Mouse (Mus musculus) adrenal gland, adult 8-10 months (tissue): Measurements from ENCODE around the gene Qprt. TPM values are rescaled to one million over a fixed set of nuclear protein-coding genes. Genes with fewer than 3 reads are reported as not detected.

Source experiments
- DNase-seq: peaks from one replicate; pipeline ENCODE4 v3.0.0; 2022
- total RNA-seq, 4 experiments: library from RNA; stranded (reverse); gene quantifications; 2 replicates each; pipeline ENCODE4 v1.2.4; 2022

Qprt gene
- total RNA-seq, 4 experiments from 2014 or later: 0.12 to 0.83 (median 0.31) TPM

DNA sequence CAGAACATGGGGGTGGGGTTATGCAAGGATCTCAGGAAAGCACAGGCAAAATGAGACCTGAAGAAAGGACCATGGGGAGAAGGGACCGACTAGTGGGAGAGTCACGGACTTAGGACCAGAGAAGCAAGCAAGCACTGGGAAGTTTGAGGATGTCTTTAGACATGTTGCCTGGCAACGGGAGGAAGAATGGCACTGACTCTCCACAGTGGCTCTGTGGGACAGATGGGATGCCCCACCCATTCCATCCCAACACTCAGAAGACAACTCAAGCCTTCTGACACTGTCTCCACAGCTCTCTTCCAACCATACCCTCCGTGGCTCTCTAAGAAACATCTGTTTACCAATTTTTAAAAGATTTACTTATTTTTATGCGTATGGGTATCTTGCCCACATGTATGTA, 11.1 kb upstream of the Qprt start:
- DNase-seq: no peak

DNA sequence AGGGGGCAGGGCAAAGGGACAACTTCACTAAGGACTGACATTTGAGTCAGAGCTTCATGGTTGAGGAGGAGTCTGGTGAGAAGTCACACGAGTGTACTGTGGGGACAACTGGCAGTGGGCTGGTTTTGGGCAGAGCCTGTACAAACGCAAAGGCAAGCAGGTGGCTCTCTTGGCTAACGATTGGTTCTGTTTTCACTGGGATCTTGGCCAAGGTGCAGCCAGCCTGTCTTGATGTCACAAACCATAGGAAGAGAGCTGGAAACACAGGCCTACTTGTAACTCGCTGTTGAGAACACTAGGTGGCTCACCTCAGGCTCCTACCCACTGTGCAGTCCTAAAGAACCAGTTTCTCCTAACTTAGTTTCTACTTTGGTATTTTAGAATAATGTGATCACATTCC, 7.6 kb upstream of the Qprt start:
- DNase-seq: no peak

DNA sequence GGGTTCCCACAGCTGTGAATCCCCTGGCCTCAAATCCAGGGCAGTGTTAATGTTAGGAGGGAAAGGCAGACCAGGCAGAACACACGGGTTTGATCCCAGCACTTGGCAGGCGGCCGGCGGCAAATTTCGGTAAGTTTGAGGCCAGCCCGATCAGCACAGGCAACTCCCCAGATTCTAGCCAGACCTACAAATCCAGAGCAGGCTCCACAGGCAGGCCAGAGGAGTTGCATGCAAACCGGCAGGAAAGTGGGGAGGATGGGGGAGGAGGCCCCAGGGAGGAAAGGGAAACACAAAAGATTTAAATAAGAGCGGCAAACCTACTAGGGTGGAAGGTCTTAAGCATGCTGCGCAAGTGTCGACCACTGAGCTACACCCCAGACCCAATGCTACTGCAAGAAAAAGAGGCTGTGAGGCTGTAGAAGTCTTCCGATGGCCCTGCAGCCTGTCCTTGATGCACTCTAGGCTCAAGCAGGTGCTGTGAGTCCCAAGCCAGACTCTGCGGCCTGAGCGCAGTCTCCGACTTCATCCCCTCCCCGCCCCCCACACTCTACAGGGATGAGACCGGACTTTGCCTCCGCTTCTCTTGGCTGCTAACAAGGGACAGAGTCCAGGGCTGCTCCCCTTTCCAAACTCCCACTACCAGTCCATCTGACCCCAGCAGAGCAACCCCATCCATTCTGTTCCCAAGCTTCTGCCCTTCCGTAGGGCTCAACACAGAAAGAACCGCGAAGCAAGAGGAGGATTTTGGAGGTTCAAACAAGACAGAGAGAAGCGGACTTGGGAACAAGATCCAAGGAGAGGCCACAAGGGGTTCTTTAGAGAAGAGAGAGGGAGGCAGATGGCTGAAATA, 740 bp downstream of the Qprt start:
- no peak for DNase-seq

DNA sequence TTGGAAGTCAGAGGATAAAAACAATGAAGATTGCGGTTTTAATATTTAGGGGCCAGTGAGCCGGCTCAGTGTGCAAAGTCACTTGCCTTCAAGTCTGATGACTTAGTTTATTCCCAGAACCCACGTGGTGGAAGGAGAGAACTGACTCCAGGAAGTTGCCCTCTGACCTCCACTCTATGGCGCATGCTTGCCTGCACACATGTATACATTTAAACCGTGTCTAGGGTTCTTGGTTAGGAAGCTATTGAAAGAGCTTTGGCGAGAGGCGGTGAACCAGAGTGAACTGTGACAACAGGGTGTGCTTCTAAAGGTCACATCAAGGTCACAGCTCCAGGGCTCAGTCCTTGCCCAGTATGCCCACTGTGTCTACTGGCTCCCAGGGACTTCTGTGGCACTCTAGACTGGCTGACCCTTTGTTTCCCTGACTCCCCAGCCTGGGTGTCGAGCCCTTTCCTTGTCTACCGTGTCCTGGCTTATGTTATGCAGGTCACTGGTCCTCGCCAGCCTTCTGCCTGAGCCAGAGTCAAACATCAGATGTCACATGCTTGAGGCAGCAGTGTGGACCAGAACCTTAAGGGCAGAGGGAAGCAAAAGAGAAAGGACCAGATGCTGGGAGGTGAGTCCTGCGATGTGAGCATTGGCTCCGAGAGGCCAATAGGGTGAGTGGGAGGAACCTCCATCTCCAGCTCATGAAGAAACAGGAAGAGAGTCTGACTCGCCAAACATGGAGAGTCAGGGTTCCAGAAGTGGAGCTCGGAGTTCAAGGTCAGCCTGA, 3.2 kb downstream of the Qprt start:
- no peak for DNase-seq

DNA sequence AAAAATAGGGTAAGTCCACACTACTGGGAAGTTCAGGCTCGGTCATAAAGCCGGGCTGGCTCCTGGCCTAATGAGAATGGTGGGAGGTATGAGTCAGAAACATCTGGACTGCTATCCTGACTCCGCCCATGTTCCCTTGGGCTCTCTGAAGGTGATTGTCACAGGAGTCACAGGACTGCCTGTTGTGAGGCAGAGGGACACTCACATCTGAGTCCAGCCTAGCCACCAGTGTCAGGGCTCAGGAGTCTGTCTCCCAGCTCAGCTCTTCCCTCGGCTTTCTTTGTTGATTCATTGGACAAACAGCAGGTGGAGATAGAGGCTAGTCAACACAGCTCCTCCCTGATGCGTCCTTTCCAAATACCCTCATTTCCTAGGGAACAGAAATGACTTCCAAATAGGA, 4.1 kb downstream of the Qprt start:
- peak; percentile 27 for DNase-seq

DNA sequence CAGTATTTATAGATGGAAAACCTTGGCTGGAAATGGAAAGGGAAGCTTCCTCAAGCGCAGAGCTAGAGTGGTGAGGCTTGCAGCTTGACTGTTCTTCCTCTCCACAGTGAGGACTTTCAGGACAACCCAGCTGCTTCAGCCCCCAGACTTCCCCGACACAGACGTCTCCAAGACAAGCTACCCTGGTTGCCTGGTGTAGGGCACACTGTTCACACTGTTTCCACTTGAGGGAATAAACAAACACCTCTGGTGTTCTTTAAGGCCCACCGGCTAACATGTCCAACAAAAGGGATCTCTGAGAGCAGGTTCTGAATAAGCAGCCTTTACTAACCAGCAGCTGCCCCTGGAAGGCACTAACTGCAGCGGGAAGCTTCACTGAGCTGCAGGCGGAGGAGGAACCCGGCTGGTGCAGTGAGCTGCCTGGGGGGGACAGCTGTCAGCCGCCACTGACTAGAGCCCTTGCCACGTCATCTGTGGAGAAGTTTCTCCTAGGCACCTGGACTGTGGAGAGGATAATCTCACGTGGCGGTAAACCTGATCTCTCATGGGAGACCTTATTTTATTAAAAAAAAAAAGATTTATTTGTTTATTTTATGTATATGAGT, 5.6 kb downstream of the Qprt start:
- no peak for DNase-seq

DNA sequence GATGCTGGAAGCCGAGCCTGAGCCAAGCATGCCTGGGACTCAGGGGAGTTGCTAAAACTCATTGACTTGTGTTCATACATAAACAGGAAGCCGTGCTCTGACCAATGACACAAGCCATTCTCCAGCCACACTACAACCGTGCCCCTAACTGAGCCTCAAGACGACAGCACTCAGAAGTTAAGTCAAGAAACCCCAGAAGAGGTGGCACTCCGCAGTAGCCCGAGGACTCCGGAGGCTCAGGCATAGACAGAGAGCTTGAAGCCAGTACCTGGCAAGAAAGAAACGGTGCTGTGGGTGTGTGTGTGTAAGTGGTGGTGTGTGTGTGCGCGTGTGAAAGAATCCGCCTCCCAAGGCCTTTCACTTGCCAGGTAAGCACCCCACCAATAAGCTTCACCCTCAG, 7.1 kb downstream of the Qprt start:
- DNase-seq: no peak

DNA sequence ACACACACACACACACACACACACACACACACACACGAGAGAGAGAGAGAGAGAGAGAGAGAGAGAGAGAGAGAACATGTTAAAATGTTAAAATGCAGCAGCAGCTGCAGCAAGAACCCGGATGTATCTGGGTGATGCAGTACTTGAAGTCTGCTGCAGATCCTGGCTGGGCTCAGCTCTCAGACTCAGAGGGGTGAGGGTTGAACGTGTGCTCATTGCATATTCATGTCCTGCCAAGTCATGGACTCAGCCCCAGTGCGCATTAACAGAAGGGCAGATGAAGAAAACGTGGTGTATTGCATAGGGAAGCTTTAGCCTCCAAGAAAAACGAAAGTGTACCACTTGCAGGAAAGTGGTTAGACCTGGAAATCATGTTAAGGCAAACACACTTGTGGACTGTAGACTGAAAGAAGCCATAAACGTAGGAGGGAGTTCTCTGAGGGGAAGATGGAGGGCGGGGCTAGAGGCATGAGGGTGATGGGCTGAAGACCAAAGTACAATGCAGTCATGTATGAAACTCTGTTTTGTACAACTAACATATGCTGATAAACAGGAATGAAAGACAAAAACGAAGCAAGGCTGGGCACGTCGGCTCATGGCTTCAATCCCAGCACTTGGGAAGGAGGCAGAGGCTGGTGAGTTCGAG, 8.3 kb downstream of the Qprt start:
- no peak for DNase-seq

DNA sequence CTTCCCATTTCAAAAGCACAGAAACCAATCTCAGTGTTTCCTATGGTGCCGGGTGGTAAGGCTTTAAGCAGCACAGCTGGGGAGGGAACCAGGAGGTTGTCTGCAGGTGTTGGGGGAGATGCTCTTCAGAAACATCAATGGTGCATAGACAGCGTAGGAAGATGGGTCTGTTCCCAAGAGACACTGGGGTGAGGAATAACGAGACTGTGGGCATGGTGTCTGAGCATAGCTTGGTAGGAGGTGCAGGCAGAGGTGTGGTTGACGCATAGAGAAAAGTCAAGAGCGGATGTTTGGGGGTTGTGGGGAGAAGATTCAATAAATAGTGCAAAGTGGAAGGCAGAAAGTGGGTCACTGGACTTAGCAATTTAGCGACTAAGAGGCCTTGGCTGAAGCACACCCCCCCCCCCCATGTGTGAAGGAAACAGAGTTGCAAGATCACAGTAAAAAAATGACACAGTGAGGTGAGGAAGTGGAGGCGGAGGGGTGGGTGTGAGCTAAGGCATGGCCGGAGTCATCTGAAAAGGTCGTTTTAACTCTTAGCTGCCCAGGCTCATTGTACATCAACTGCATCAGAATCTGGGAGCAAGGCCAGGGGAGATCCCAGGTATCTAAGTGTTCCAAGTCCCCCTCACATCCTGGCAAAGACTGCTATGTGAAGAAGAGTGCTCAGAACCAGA, 9.0 kb downstream of the Qprt start:
- DNase-seq: no peak

DNA sequence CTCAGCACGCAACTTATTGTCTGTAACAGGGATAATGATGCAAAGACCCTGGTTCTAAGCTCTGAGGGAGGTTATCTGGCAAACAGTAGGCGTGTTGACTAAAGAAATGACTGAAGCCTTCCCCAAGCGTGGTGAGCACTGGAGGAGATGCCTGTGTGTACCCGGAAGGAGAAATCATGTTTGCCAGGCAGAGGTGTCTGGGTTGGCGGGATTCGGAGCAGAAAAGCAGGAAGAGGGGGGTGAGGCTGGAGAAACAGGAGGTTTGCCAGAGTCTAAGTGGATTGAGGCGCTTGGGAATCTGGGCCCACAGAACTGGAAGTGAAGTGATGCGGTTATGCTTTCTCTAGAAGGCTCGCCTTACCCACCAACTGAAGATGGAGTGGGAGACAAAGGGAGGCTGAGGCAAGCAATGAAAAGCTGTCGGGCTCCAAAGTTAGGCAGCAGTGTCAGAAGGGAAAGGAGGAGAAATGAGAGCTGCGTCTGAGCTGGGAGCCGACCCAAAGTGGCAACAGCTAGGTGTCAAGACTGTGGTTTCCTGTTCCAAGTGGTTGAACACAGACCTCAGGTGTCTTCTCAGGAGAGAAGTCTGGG, 9.7 kb downstream of the Qprt start:
- DNase-seq: no peak

DNA sequence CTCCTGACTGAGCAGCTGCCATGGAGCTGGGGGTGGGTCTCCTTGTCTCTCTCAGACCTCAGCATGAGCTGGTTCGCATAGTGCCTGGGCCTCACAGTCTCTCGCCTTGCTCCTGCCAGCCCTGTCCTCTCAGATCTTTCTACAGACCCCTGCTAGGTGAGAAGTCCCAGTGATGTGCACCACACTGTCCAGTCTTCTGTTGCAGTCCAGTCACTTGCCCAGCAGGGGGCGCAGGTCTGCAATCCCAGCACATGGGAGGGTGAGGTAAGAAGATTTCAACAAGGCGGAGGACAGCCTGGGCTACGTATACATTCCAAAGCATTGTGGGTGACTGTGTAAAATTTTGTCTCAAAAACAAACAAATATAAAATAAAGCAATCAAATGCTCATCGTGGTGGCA, 10.6 kb downstream of the Qprt start:
- DNase-seq: no peak

DNA sequence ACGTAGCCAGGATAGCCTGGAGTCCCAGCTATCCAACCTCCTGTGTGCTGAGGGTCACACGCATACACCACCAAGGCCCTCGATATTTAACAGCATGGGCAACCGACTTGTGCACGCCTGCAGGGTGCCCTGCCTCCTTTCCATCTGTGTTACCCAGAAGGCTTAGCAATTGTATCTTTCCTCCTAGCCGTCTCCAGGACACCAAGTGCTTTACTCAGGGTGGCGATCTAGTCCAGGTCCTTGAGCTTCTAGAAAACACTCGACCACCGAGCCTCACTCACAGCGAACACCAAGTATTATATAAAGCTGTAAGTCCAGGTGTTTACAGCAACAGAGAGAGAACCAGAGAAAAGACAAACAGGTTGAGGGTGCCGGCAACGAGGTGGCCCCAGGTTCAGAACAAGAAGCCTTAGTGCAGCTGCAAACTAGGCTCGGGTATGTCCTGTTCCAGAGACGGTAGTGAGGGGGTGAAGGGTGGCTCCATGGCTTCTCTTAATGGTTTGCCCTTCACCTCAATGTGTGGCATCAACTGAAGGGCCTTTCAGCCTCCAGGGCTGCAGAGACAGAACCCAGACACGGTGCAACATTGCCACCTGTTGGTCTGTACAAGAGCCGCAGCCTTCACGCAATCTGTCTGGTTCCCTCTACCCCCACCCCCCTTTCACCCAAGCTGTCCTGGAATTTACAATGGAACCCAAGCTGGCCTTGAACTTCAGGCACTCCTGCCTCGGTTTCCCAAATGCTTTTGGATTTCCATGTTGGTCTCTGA, 11.6 kb downstream of the Qprt start:
- DNase-seq: no peak

DNA sequence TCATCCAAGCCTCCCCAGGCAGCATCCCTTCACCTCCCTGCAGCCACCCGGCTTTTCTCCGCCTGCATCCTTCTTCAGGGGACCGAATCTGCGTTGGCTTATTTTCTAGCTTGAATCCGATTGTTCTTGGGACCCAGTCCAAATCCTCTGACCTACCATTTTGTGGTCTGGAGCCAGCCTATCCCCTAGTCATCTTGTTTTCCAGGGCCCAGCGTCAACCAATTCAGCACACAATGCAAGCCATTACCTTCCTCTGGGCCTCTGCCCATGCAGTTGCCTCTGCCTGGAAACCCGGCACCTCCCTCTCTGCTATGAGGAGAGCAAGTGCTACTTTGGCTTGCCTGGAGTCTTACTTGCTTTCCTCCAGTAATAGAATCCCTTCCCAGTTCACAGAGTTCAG, 16.5 kb downstream of the Qprt start:
- no peak for DNase-seq

DNA sequence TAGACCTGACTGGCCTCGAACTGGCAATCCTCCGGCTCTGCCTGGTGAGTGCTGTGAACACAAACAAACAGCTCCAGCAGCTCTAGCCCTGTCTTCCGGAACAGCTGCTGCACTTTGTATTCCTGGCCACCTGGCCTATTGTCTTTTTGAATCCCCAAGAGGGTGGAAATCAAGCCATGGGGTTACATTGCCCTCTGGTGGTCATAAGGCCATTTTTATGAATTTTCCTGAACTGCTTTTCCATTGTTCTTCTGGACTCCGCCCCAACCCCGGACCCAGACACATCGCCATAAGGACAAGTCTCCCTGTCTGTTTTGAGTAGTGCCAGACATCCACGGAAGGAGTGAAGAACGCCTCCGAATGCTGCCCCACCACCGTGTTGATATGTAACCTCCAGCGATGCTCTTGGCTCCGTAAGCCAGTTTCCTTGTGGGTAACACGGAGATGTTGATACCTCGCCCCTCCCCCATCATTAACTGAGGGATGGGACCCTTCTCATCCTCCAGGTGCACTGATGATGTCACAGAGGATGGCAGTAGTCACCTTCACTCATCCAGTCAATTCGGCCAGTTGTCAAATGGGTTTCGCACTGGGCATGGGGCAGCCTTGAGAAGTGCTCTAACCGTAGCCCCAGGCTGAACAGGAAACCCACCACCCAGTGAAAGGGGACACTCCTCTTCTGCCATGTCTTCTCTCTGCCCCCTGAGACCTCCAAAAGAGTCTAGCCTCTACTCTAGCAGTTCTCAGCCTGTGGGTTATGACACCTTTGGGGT, 17.3 kb downstream of the Qprt start:
- peak; percentile 66 for DNase-seq

DNA sequence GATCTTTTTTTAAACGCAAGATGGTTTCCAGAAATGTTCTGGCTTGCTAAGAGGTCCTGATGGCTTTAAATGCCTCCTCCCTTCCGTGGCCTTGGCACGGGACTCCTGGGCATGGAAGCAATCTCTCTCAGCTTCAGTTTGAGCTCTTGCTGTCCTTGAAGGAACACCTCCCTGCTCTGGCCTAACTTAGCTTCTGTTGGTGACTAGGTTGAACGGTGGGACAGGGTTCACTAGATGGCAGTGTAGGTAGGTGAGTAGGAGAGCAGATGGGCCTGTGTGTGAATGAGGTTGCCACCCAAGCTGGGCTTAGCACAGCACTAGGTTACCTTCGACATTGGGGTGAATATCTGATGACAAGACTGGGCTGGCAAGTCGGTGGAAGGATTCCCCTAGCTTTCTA, 18.1 kb downstream of the Qprt start:
- DNase-seq: no peak

DNA sequence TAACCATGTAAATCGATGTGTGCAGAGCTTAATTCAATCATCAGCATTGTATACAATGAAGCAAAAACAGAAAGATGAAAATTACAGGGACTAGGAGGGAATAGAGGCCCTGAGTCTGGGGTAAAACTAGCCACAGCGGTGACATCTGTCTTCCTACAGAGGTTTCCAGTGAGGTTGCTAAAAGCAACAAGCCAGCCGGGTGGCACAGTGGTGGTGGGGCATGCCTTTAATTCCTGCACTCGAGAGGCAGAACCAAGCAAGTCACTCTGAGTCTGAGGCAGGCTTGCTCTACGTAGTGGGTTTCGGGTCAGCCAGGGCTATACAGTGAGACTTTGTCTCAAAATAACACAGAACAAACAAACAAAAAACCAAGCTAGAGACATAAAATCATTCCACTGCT, 19.9 kb downstream of the Qprt start:
- DNase-seq: no peak

DNA sequence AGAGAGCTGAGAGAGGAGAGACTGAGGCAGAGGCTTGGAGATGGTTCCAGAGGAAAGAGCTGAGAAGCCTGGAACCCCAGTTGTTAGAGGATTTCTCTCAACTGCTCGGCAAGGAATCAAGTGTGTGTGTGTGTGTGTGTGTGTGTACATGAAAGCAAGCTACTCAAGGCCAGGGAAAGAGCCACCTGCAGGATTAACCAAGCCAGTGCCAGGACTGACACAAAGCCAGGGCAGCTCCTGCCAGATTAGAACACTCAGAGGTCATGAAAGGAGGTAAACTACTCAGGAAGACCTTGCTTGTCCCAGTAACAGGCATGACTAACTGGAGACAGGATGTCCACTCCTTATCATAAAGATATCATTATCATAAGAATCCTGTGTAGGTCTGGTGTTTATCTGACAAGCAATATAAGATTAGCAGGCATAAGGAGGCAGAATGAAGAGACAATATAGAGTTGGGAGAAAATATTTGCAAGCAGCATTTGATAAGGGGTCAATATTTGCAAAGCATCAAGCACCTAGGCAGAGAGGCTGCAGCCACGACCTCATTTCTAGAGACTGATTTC, 20.5 kb downstream of the Qprt start:
- peak; percentile 49 for DNase-seq

DNA sequence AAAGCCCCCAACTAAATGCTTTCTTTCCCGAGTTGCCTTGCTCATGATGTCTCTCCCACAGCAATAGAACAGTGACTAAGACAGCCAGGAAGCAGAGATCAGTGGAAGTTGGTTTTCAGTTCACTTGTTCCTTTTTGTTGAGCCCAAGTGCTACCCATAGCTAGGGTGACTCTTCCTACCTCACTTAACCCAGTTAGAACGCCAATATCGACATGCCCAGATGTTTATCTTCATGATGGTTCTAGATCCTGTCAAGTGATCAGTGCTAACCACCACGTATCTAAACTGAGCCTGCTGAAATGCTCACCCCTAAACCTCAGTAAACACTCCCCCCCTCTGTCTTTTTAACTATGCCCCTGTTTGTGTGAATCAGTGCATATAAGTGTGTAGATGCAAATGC, 22.5 kb downstream of the Qprt start:
- no peak for DNase-seq

DNA sequence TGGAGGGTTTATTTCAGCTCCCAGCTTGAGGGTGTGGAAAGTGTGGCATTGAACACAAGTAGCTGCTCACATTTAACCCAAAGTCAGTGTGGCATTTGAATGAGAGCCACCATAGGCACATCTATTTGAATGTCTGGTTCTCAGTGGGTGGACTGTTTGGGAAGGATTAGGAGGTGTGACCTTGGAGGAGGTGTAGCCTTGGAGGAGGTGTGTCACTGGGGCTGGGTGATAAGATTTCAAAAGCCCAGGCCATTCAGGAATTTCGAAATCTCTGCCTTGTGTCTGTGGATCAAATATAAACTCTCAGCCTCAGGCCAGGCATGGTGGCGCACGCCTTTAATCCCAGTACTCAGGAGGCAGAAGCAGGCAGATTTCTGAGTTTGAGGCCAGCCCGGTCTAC, 23.1 kb downstream of the Qprt start:
- DNase-seq: no peak

DNA sequence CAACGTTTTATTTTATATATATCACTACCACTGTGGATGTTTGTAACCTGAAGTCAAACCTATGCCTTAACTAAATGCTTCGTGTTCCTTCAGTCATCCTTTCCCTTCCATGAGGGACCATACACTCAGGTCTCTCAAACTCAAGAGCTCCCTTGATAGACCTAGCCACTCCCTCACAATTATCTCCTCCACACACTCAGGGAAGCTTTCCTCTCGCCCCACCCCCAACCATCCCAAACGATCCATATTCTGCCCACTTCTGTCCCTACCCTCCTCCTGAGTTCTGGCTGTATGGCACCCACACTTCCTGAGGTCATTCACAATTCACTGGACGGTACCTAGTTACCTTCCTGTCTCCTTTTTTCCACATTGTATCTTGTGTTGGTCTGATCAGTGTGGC, 23.5 kb downstream of the Qprt start:
- DNase-seq: no peak
